Mouse (Mus musculus) forebrain, postnatal 0 days (tissue): ENCODE data around the gene Plek. TPM values are rescaled to one million over a fixed set of nuclear protein-coding genes. Genes with fewer than 3 reads are reported as not detected.
"Not testable (repeated sequence)": the region's sequence is repeated elsewhere in the genome, so short reads cannot be mapped to it uniquely, and the experiment has no call there.

Experiments used
- ATAC-seq: fragments of 200-750 bp; cut with Nextera tagmentation; 2 replicates; pipeline ENCODE4 v1.8.0; 2017; ENCODE audit warnings: mild to moderate bottlenecking, moderate library complexity
- DNase-seq: peaks from one replicate; pipeline ENCODE4 v3.0.0-alpha.2; 2015
- H3K27ac ChIP-seq: fragments of 300-500 bp; sonication (generic); 2 replicates; pipeline ENCODE4 v1.5.1; 2014; ENCODE audit warnings: low read depth, mild to moderate bottlenecking, antibody characterized with exemption, low read length, moderate library complexity, mixed read lengths
- H3K27me3 ChIP-seq: fragments of 300-500 bp; sonication (generic); 2 replicates; pipeline ENCODE4 v1.6.1; 2014; ENCODE audit warnings: mild to moderate bottlenecking, low read length, mixed read lengths; ENCODE audit not compliant: insufficient read depth
- H3K36me3 ChIP-seq: fragments of 300-500 bp; sonication (generic); 2 replicates; pipeline ENCODE4 v1.6.1; 2014; ENCODE audit warnings: mild to moderate bottlenecking, moderate library complexity; ENCODE audit not compliant: insufficient read depth
- H3K4me1 ChIP-seq: fragments of 300-500 bp; sonication (generic); 2 replicates; pipeline ENCODE4 v1.6.1; 2014; ENCODE audit warnings: antibody characterized with exemption; ENCODE audit not compliant: insufficient read depth
- H3K4me2 ChIP-seq: fragments of 300-500 bp; sonication (generic); 2 replicates; pipeline ENCODE4 v1.6.1; 2014; ENCODE audit warnings: low read depth, mild to moderate bottlenecking, moderate library complexity
- H3K4me3 ChIP-seq: fragments of 300-500 bp; sonication (generic); 2 replicates; pipeline ENCODE4 v1.5.1; 2014; ENCODE audit warnings: low read depth, low read length, mixed read lengths
- H3K9ac ChIP-seq: fragments of 300-500 bp; sonication (generic); 2 replicates; pipeline ENCODE4 v1.6.1; 2014; ENCODE audit warnings: mild to moderate bottlenecking
- H3K9me3 ChIP-seq: fragments of 300-500 bp; sonication (generic); 2 replicates; pipeline ENCODE4 v1.6.1; 2016; ENCODE audit warnings: low read length
- CTCF ChIP-seq: sonication (generic); IDR thresholded peaks from 2 replicates; pipeline ENCODE4 v1.5.1; 2016; ENCODE audit warnings: antibody characterized with exemption, control low read depth, low read depth
- WGBS: fragments of 180-500 bp; shearing (Covaris S2); extraction: QIAGEN DNeasy Blood & Tissue Kit; methylation state at CpG from one replicate; pipeline ENCODE4 v1.1.7; 2014; 5-methylcytosine and 5-hydroxymethylcytosine counted together
- polyA plus RNA-seq: library from polyadenylated mRNA; unstranded; fragments of >200 nt; fragmentation: Nextera tagmentation; extraction: Ambion mirVana; gene quantifications from 2 replicates; pipeline ENCODE4 v1.2.1, GENCODE M21; 2015
- total RNA-seq: library from RNA; depleted of rRNA; stranded (reverse); fragments of >200 nt; gene quantifications from 2 replicates; pipeline ENCODE4 v1.2.3, GENCODE M21; 2014

Plek gene
- total and polyA plus RNA-seq, 2 experiments from 2014 or later: 4.1 to 7.5 TPM

GRCm38 (mm10) chr11:17007517-17008173 is 44.5 kb downstream of the Plek start:
- Histone ChIP-seq H3K4me3 (no peak overlapping the region), H3K27ac (no peak overlapping the region), H3K9me3 (no peaks in the 10 kb centered on the region), H3K36me3 (no peaks in the 10 kb centered on the region), H3K27me3 (no peaks in the 10 kb centered on the region), H3K4me1 (no peaks in the 10 kb centered on the region), H3K4me2 (no peak overlapping the region), H3K9ac (no peak overlapping the region)
- DNase-seq: no peak
- WGBS: 93% methylated on average over 5 of the region's 5 CpGs
- TF ChIP-seq CTCF: no peak
- ATAC-seq: no peak

- ATAC-seq, H3K4me1 ChIP-seq, H3K9ac ChIP-seq, DNase-seq, H3K4me3 ChIP-seq, H3K27ac ChIP-seq, H3K9me3 ChIP-seq, H3K36me3 ChIP-seq, H3K27me3 ChIP-seq, H3K4me2 ChIP-seq: not testable (repeated sequence)
- WGBS: 92% methylated on average over 2 of the region's 3 CpGs
Measured at GRCm38 (mm10) chr11:17006526-17006925, 45.7 kb downstream of the Plek start.

GRCm38 (mm10) chr11:17004899-17005846 is 47.0 kb downstream of the Plek start:
- H3K36me3 ChIP-seq: no peaks in the 10 kb centered on the region
- no peak overlapping the region for H3K9ac ChIP-seq
- H3K4me2 ChIP-seq: no peak overlapping the region
- no peak for ATAC-seq
- no peak overlapping the region for H3K27ac ChIP-seq
- no peaks in the 10 kb centered on the region for H3K9me3 ChIP-seq
- no peaks in the 10 kb centered on the region for H3K27me3 ChIP-seq
- 88% methylated on average over 4 of the region's 4 CpGs for WGBS
- no peak overlapping the region for H3K4me3 ChIP-seq
- no peaks in the 10 kb centered on the region for H3K4me1 ChIP-seq
- TF ChIP-seq CTCF: no peak
- DNase-seq: no peak

GRCm38 (mm10) chr11:17003757-17004156 is 48.4 kb downstream of the Plek start:
- Histone ChIP-seq H3K4me2 (no peak overlapping the region), H3K4me3 (no peak overlapping the region), H3K27me3 (no peaks in the 10 kb centered on the region), H3K4me1 (no peaks in the 10 kb centered on the region), H3K36me3 (no peaks in the 10 kb centered on the region), H3K9me3 (no peaks in the 10 kb centered on the region), H3K9ac (no peak overlapping the region), H3K27ac (no peak overlapping the region)
- TF ChIP-seq CTCF: no peak
- 78% methylated on average over 3 of the region's 3 CpGs for WGBS
- no peak for ATAC-seq
- no peak for DNase-seq

GRCm38 (mm10) chr11:17002739-17003373 is 49.3 kb downstream of the Plek start:
- no peak for DNase-seq
- Histone ChIP-seq H3K4me1 (no peaks in the 10 kb centered on the region), H3K9me3 (no peaks in the 10 kb centered on the region), H3K36me3 (no peaks in the 10 kb centered on the region), H3K27me3 (no peaks in the 10 kb centered on the region), H3K4me2 (no peak overlapping the region), H3K9ac (no peak overlapping the region), H3K27ac (no peak overlapping the region), H3K4me3 (no peak overlapping the region)
- 92% methylated on average over 7 of the region's 7 CpGs for WGBS
- ATAC-seq: no peak
- TF ChIP-seq CTCF: no peak

- ATAC-seq: no peak
- Histone ChIP-seq H3K27me3 (no peaks in the 10 kb centered on the region), H3K36me3 (no peaks in the 10 kb centered on the region), H3K27ac (no peak overlapping the region), H3K4me3 (no peak overlapping the region), H3K9ac (no peak overlapping the region), H3K9me3 (no peaks in the 10 kb centered on the region), H3K4me1 (no peaks in the 10 kb centered on the region), H3K4me2 (no peak overlapping the region)
- 86% methylated on average over 9 of the region's 9 CpGs for WGBS
- no peak for TF ChIP-seq CTCF
- DNase-seq: no peak
Measured at GRCm38 (mm10) chr11:17000353-17001334, 51.5 kb downstream of the Plek start.
